ENCODE assay signal across 10 mouse cellular contexts in genomic region chr14:34880431-34881421, GRCm38 (mm10).
DNase-seq lines count a peak whose midpoint lies in the region; ATAC-seq and TF ChIP-seq lines count a peak whose summit lies in the region.
"Had no signal": no experiment of that assay in that cellular context is flagged by ENCODE, and none has a peak within 500 bp of the region (broad histone marks: within the 10 kb centered on the region; RNA-seq: fewer than 3 reads in every experiment).

No protein-coding gene starts in this region.

- H3K4me1 ChIP-seq in hindbrain, embryonic 15.5 days (replicated peaks), result peaks cover 22% of the 10 kb centered on the region

- 10% methylated on average over 8 of the region's 8 CpGs for WGBS in hindbrain, embryonic 15.5 days

- DNase-seq in cerebellum, adult 9-10 months, result peak; percentile 5
- DNase-seq in cerebellum, postnatal 4 days (ENCODE audit: low spot score in 2 of 2), result no peak
- DNase-seq in Patski (ENCODE audit: low read depth, low spot score), result peak; percentile 58
- peak; percentile 29 to 33 for DNase-seq in layer of hippocampus, adult 8-10 months (ENCODE audit: low spot score in 2 of 2)
- DNase-seq in thymus, postnatal 0 days (ENCODE audit: low spot score), result no peak
- no peak for DNase-seq in embryo, embryonic 11 days
- no peak for DNase-seq in heart, adult 8-10 months (ENCODE audit: low spot score)
- DNase-seq: lung, adult 2 months had no signal

- POLR2A ChIA-PET in Patski (lab: Charles Lee), result interaction anchor here (0.7 kb wide), 1 partner anchor 36 kb away, joined by 3 read pairs; no protein-coding TSS in a partner anchor

- H3K27ac ChIP-seq in hindbrain, embryonic 15.5 days (replicated peaks), result no peak overlapping the region

- in situ Hi-C loops in Patski (cut with MboI; ENCODE audit: low pct_unique_long_range_greater_than_20kb), result no loop called here

- no peak overlapping the region for H3K4me3 ChIP-seq in hindbrain, embryonic 15.5 days
- H3K4me3 ChIP-seq: myocyte had no signal

- CTCF ChIA-PET in Patski (lab: Charles Lee), result interaction anchor here (1.7 kb wide), 1 partner anchor 10 kb away, joined by 5 read pairs; no protein-coding TSS in a partner anchor

- H3K9me3 ChIP-seq in hindbrain, embryonic 15.5 days, result no peaks in the 10 kb centered on the region

- TF ChIP-seq CTCF in Patski (IDR thresholded peaks at IDR 0.05), result no peak

- no peak overlapping the region for H3K9ac ChIP-seq in hindbrain, embryonic 15.5 days

- H3K4me2 ChIP-seq in hindbrain, embryonic 15.5 days, result no peak overlapping the region

- ATAC-seq in Patski, result peak; percentile 65
- ATAC-seq in hindbrain, embryonic 15.5 days (ENCODE audit: low FRiP score, low read depth), result peak; percentile 62

- H3K27me3 ChIP-seq in Patski, result no peaks in the 10 kb centered on the region
- H3K27me3 ChIP-seq in hindbrain, embryonic 15.5 days, result no peaks in the 10 kb centered on the region

- no peaks in the 10 kb centered on the region for H3K36me3 ChIP-seq in hindbrain, embryonic 15.5 days

Comparison
In these comparisons a context has a peak if more than half of its experiments do, and no peak if none do; other contexts are left out.
1. DNase-seq: peak in cerebellum, adult 9-10 months (single experiment), Patski (single experiment) and layer of hippocampus, adult 8-10 months (2 of 2); none in cerebellum, postnatal 4 days (0 of 2), thymus, postnatal 0 days (single experiment), embryo, embryonic 11 days (single experiment) and heart, adult 8-10 months (single experiment).